Mouse (Mus musculus) layer of hippocampus, adult 9-10 months (tissue): ENCODE measurements around the gene Sema3g.
A peak's percentile ranks its signal among the peaks of the same experiment; 100 is the strongest.

Source experiments
- DNase-seq: peaks from one replicate; pipeline ENCODE4 v3.0.0; 2022; ENCODE audit warnings: low spot score

Gene Sema3g

GRCm38 (mm10) chr14:31272164-31272563, 54.5 kb downstream of the Sema3g start:
- DNase-seq: peak; percentile 73
